Mouse (Mus musculus) frontal cortex, adult (tissue): ENCODE measurements at regions not wholly inside any gene's neighbourhood (a gene's known extent, or its start where the extent isn't known, plus 50 kb on each side); places are given as distances from the start of the nearest gene placed in this dataset.

Source experiments
- ATAC-seq: cut with Nextera tagmentation; 2 replicates; pipeline ENCODE4 v1.9.2; 2017; ENCODE audit warnings: mild to moderate bottlenecking, moderate library complexity, mixed read lengths; ENCODE audit not compliant: low TSS enrichment

DNA sequence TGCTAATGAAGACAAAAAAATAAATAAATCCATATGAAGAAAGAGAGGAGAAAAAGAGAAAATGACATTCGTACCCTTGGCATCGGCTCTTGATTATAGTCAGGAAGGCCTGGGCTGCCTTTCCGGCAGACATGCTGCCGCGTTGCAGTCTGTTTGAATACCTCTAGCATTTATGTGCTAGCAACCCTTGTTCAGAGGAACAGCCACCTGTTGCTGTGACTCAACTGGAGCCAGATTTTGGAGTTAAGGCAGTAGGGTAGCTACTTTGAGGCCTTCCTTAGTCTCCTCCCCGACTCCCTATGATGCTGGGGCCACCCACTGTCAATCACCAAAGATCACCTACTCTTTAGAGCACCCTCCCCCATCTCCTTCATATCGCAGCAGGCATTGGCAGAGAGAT lies 148.5 kb upstream of the Cops8 start:
- ATAC-seq, result no peak

DNA sequence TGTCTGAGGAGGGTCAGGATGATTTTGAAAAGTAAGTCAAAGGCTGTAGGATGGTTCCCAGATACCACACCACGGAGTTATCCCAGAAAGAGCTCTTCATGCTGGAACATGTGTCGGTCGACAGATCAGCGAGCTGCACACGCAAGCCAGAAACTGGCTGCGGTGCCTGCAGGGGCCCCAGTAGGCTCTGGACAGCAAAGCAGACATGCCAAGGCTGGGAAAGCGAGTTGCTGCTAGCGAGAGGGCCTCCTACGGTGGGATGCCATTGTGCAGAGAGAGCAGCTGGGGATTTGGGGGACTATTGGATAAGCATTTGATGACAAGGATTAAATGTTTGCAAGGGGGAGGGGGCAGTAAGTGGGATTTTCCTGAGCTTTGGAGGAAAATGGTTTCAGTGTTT lies 145.4 kb upstream of the Cops8 start:
- no peak for ATAC-seq

DNA sequence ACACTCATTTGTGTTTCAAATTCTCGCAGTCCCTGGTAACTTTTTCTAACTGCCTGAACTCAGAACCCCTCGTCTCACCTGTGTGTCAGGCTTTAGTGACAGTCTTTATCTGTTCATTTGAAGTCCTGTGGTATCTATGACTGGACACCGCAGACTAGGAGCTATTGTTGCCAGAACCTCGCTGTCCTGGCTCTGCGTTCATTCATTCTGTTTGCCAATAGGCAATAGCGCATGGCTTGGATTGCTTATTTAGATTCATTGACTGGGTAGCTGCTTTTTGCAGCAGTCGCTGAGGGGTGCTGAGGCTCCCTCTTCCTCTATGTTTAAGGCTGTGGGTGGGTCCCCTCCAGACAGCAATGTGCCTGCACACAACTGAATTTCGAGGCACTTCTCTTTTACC lies 144.6 kb upstream of the Cops8 start:
- no peak for ATAC-seq

DNA sequence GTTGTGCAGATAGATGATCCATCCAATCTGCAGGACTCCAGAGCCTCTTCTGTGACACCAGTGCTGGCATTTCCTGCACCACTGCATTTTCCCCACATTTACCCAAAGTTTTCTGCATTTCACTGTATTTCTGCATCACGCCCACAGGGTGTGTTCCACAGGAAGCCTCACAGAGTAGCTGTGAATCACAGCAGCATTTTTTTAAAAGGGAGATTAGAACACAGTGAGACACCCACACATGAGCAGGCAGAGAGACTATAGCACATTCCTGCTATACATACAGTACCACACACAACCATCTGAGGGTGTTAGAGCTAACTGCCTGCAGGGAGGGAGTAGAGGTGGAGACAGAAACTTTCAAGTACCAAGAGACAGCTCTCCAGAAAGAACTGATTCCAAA lies 141.1 kb upstream of the Cops8 start:
- peak; percentile 98 for ATAC-seq

DNA sequence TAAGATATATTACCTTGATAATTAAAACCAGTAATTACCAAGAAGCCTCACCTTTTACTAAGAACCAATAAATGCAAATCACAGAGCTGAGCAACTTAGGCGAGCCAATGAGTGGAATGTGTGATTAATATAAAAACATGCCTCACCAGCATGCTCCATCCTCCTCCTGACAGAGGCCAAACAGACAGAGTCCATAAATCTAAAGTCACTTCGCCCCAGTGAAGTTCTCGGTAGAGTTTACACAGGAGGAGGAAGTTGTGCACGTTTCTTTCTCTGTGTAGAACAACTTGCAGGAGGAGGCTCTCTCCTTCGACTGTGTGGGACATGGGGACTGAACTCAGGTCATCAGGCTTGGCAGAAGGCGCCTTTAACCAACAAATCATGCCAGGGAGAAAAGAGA lies 139.5 kb upstream of the Cops8 start:
- no peak for ATAC-seq

DNA sequence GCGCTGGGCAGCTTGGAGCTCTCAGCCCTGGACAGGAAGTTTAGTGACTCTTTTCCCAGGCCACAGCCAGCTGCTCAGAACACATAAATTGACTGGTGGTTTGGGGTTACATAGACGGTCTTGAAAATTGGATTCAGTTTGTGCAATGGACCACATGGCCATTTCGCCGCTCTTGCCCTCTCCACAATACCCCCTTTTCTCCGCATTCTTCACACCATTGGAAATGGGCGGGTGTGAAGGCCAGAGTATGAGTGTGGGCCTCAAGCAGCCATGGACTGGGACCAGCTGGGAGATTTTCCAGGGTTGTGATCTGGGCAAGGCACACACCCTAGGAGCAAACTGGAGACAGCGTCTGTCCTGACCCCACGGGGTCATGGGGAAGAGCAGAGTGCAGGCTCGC lies 135.1 kb upstream of the Cops8 start:
- no peak for ATAC-seq

DNA sequence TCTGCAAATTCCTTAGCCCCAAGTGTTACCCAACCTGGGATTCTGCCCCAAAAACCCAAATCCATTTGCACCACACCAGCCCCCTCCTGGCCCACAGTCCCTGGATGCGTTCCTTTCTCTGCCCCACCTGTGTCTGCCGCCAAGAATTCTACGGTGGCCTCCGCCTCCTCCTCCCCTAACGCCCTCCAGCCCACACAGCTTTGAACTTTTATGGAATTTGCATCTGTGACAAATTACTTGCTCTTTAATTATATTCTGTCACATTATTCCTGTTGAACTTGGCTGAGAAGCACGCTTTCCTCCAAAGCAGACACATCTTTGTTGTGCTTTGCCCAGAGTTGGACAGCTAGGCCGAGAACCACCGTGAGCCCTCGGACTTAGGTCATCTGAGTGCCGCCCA lies 131.8 kb upstream of the Cops8 start:
- no peak for ATAC-seq

DNA sequence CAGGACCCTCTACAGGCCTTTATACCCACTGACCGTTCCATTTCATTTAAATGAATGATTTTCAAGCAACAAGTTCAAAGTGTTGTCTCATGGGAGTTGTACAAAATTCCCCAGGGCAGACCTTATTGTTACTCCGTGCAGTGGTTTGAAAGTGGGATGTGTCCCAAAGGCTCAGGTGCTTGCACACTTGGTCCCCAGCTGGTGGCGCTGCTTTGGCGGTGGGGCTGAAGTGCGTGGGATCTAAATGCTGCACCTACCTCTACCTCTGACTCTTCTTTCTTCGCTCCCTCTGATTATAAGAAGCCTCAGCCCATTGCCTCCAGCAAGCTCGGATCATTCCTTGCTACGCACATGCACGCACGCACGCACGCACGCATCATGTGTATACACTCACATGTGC lies 131.0 kb upstream of the Cops8 start:
- ATAC-seq, result no peak

DNA sequence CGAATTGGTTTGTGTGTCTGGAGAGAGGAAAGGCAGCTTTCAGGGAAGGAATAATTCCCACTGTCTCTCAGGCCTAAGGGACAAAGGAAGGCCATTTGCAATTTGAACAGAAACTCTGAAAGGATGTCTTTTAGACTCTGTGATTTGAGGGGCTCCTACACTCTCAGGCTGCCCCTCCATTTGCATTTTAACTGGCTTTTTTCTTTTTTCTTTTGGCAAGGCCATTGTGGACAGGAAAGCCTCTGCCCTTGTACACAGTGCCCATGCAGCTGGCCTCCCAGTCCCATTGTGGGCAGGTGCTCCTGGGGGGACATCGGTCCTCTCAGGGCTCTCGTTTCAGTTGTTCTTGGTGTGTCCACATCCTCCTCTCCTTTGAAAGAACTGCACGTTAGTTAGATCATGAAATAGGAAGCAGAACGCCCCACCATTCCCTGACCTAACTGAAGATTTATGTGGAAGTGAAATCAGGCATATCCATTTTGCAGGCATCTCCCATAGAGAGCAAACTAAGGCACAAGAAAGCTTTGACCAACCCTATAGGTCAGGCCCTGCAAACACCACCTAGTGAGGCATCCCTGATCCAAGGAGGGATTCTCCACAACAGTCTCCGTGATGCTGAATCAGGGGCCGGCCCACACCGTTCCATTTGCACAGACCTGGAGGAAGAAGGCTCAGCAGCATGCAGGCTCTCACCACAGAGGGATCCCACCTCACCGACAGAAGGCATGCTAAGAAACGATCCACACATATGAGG lies 127.5 kb upstream of the Cops8 start:
- ATAC-seq, result no peak

DNA sequence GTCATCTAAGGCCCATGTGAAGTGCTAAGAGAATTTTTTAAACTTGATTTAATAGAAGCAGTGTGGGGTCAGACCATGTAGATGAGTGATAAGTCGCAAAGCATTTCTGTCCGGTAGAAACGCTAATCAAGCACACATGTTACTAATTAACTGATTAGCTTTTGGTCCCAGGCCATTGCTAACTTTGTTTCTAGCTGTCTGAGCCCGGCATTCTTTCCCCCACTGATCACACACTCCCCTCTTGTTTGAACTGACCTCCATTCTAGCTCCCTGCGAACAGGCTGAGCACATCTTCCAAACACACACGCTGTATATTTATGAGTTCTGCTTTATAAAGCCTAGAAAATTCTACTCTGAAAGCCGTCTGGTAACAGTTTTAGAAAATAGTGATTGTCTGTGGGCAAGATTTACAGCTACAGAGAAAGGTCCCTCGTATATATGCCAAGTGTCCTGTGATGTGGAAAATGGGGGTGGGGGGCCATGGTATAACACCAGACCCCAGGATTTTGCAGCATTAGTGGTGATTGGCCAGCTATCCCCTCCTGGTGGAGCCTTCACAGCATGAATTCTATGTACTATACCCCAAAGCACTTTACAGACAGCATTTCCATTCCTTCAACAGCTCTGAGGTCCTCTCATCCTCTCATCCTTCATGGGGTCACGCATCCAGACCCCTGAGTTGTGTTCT lies 126.1 kb upstream of the Cops8 start:
- no peak for ATAC-seq

DNA sequence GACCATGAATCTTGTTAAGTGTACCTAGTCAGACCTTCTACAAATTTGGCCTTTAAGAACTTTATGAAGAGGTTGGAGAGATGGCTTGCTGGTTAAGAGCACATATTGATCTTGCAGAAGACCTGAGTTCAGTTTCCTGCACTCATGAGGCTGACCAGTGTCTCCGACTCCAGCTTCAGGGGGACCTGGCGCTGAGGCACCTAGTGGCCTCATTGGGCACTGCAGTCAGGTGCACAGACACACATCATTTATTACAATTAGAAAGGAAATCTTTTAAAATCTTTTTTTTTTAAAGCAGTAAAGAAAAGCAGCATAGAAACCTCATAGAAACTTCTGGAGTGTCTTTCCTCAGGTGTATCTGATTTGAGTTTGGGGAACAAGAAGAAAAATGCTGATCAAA lies 123.9 kb upstream of the Cops8 start:
- no peak for ATAC-seq

DNA sequence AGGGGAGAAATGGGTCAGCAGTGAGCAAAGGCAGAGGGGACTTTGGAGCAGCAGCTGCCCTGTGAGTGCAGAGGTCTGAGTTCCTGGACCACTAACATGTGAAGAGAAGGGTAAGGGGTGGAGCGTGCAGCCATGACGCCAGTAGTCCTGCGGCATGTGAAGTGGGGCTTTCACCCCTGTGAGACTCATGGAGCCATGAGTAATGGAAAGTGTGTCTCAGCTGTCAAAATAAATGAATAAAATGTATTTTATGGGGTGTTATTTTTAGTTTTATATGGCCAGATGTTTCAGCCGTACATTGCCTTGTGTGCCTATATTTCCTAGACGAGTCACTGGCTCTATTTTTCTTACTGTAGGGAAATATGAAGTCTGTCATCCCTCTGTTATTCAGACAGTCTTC lies 121.5 kb upstream of the Cops8 start:
- ATAC-seq, result no peak

DNA sequence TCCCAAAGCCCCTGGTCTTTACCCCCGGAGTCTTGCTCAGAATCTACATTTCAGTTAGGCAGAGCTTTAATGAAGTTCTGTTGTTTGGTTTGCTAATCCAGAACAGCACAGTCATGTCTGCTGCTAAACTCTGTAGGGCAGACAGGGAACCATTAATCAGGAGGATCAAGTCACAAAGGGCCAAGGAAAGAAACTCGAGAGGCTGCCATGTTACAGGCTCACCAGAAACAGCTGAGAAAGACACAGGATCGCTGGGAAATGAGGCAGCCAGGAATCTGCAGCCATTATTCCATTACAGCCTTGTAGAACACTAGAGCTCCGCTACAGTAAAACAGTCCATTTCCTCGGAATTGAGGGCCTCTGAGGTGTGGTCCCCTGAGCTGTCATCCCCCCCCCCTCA lies 121.1 kb upstream of the Cops8 start:
- ATAC-seq, result no peak

DNA sequence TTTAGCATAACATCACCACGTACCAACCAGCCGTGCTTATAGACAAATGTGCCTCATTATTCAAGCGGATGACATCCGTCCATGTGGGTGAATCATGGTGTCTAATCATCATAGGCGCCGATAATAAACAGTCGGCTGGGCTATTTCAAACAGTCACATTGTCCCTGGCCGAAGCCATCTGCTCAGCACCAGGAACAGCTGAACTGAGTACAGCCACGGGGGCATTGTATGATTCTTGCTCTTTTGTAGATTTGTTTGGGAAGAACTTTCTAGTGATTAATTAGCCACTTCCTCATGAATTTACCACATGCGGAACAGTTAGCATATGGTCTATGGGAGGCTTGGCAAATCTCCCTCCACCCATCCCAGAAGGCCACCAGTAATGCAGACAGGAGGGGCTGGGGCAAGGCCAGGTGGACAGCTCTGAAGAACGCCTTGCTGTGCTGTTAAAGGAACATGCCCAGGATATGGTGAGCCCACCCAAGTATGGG lies 116.4 kb upstream of the Cops8 start:
- ATAC-seq, result no peak; the same call in 1 of the 2 replicates

DNA sequence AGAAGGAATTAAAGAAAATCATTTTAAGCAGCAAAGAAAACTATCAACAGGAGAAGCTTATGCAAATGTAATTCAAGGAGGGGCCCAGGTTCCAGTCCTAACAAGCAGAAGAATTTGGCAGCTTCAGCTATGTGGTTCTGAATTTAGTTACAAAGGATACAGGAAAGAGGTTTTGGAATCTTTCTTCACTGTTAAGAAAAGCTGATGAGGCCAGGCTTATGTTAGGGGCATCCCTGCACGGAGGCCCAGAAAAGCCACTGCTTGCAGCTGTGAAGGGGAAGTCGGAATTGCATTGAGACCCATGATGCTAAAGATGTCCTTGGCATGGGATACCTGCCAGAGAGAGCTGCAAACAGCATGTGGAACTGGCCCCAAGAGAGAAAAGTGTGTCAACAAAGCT lies 114.9 kb upstream of the Cops8 start:
- peak; percentile 71 for ATAC-seq

DNA sequence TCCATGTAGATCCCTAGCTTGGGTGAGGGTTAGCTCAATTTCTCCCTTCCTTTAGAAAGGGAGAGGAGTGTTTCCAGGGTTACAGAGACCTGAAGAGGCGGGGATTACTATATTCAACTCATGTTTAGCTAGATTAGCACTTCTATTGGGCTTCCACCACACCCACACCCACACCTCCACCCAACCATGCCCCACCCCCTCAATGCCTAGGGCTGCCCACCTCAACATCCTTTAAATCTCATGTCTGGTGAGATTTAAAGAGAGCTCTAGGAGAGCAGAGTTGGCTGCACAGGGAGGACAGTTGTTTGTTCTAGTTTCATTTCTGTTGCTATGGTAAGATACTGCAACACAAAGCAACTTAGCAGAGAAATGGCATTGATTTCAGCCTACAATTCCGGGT lies 113.8 kb upstream of the Cops8 start:
- ATAC-seq, result peak; percentile 29; the same call in 1 of the 2 replicates

DNA sequence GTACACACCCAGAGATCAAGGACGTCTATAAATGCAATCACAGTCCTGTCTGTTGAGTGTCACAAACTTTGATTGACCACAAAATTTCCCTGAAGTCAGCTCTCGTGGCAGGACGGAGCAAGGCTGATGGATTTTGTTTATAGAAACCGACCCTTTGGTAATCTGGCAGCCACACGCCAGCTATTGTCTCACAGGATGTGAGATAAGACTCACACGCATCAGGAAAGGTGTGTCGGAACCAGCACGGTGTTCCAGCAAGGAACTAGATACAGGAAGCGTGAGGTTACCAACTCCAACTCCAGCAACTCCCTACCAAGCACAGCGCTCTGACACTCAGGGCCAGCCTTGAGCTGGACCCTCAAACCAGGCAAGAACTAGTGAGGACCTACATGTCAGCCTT lies 112.4 kb upstream of the Cops8 start:
- no peak for ATAC-seq

DNA sequence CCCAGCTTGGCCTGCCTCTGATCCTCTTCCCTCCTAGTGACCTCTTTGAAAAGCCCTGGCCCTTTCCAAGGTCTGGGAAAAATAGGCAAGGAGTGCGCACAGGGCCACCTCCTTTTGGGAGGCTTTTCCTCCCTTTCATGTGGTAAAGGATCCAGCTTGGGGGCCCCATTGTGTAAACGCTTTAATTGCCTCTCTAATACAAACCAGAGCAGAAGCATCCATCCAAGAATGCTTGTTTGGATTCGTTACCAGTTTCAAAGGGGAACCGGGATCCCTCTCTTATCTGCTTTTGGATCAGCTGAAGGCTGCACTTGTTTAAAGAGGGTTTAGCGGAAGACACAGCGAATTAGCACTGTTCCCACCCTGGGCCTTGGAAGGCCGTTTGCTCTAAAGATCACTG lies 109.3 kb upstream of the Cops8 start:
- ATAC-seq, result no peak

DNA sequence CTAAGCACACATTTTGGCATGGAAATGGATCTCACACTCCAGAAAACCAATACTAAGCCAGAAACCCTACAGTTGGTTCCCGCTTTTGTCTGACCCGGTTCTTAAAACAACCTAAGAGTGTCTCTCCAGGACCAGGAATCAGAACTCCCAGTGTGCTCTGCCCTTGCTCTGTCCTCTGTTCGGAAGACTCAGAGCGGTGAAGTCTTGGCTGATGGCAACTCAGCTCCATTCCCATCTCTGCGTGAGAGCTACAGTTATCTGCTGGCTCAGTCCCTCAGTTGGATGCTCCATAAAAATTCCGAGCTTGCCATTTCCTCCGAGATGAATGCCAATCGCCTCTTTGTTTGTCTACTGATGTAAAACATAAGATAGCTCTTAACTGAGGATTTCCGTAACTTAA lies 107.6 kb upstream of the Cops8 start:
- ATAC-seq, result no peak; the same call in 1 of the 2 replicates

DNA sequence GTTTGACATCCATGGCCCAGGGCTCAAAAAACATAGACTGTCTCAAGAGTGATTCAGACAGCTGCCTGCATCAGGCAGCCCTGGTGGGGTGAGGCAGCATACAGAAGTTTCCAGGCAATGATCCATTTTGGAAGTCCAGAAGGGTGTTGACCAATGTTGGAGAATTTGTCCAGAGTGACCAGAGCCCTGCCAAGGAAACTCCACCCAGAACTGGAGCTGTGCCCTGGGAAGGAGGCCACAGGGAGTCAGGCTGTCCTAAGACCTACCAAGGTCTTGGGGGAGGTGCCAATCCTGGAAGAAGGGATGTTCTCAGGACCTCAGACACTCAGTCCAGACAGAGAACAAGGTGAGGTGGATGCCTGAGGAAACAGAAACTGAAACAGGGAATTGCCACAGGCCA lies 105.2 kb upstream of the Cops8 start:
- no peak for ATAC-seq

DNA sequence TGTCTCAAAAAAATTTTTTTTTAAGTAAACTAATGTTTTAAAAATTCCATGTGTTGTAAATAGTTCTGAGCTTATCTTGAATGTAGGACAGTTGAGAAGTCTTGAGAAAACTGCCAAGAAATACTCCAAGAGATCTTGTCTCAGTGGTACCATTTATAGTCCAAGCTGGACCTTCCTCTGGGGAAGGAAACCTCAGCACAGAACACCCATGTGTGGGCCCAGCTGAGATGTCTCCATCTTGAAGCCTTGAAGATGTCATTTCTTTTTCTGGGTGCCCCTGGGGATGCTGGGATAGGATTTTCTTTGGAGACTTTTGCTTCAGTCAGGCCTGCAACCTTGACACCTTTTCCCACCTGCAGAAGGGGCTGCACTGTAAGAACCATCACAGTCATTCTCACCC lies 101.4 kb upstream of the Cops8 start:
- no peak for ATAC-seq

DNA sequence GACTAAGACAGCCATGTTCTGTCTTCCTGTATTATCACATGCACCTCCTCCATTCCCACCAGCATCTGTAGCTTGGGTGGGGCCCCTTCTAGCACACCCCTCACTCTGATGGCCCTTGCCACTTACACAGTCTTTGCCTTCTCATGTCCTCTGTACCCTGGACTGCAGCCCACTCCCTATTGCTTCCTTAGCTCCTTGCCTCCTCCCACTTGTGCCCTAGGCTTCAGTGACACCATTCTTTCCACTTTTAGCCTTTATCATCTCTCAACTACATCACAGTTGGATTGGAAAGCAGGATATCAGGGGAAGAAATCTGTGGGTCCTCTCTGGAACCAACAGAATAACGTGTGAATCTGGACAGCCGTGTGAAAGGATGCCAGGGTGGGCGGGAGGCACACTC lies 100.4 kb upstream of the Cops8 start:
- no peak for ATAC-seq

DNA sequence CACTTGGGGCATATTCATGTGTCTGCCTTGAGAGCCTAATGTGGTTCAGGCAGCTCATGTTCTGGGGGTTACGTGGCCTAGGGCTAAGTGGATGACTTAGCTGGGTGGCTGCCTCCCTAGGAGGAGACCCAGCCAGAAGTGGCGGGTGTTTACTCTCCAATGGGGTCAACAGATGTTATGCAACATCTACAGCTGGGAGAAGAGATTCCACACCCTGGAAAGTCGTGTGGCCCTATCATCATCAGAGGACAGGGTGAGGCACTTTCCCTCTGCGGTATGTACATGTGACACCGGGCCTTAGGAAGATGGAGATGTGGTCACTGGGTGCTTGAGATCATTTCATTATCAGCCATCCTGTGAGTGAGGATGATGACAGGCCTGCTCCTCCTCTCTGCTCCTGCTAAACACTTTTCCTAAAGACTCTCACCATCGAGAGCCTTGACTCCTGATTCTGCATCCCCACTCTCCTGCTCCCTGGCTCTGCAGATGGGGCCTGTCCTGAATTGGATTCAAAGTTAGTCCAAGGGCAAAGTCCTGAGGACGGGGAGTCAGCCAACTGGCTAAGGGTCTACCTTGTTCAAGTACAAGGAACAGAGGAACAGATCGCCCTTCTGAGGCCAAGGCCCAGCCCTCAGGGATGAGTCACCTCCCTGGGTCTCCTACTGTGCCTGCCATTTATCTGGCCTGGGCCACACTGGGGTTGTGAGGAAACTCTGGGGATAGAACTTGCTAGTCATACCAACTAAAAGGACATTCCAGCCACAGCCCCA lies 99.8 kb upstream of the Cops8 start:
- no peak for ATAC-seq
